ENCODE assay signal across 9 mouse cellular contexts in the genomic region with DNA sequence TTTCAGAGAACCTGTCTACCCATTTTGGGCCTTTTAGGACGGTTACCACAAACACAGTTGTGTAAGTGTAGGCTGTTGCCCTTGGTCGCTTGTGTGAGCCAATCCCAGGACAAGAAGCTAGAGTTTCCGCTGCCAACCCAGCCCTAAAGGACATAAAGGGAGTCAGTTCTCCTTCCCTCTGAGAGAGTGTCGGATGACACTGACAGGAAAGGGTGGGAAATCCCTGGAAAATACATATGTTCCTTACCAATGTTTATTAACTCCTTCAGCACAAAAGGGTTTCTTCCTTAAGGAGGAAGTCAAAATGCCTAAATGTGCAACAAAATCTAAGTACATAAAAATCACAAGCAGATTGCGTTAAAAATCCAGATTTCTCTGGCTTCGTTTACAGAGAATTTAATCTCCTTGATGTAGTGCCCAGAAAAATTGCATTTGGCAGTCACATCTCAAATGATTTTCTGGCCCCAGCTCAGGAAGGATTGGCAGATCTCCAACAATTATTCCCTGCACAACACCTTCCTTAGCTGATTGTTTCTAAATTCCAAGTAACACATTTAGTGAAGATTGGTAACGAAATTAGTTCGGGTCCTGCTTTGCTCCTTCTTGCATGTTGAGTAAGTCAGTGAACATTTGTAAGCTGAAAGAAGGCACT. TPM values are rescaled to one million over a fixed set of nuclear protein-coding genes. Genes with fewer than 3 reads are reported as not detected.
A peak's percentile ranks its signal among the peaks of the same experiment; 100 is the strongest.
DNase-seq lines count a peak whose midpoint lies in the region; ATAC-seq and TF ChIP-seq lines count a peak whose summit lies in the region.
"Had no signal": no experiment of that assay in that cellular context is flagged by ENCODE, and none has a peak within 500 bp of the region (broad histone marks: within the 10 kb centered on the region; RNA-seq: fewer than 3 reads in every experiment).

No protein-coding gene starts in this region.

- H3K27me3 ChIP-seq in kidney, embryonic 16.5 days (ENCODE audit: insufficient read depth, low read length), result no peaks in the 10 kb centered on the region
- H3K27me3 ChIP-seq in kidney, embryonic 15.5 days, result no peaks in the 10 kb centered on the region
- no peaks in the 10 kb centered on the region for H3K27me3 ChIP-seq in hindbrain, embryonic 13.5 days
- no peaks in the 10 kb centered on the region for H3K27me3 ChIP-seq in stomach, embryonic 15.5 days (replicated peaks)

- DNase-seq in brain, embryonic 14.5 days (ENCODE audit: low read depth), result peak; percentile 86
- no peak for DNase-seq in spleen, postnatal 4 days (ENCODE audit: low spot score in 2 of 2)
- DNase-seq in gastrocnemius, postnatal 4 days (ENCODE audit: low spot score in 2 of 2), result no peak

- no peak overlapping the region for H3K4me3 ChIP-seq in kidney, embryonic 16.5 days (ENCODE audit: low read length)
- H3K4me3 ChIP-seq in kidney, embryonic 15.5 days (replicated peaks), result no peak overlapping the region
- H3K4me3 ChIP-seq in cortical plate, adult 2 months (ENCODE audit: insufficient read depth, low read length), result no peak overlapping the region
- no peak overlapping the region for H3K4me3 ChIP-seq in hindbrain, embryonic 13.5 days
- H3K4me3 ChIP-seq in stomach, embryonic 15.5 days (replicated peaks), result no peak overlapping the region

- ATAC-seq in kidney, embryonic 16.5 days (ENCODE audit: low FRiP score, low TSS enrichment), result no peak
- ATAC-seq in kidney, embryonic 15.5 days (replicated peaks; ENCODE audit: low FRiP score), result no peak
- ATAC-seq in hindbrain, embryonic 13.5 days (ENCODE audit: low FRiP score), result no peak
- ATAC-seq in stomach, embryonic 15.5 days (ENCODE audit: insufficient read depth, low FRiP score, low read depth), result no peak
- ATAC-seq: Patski had no signal

- no peak overlapping the region for H3K9ac ChIP-seq in kidney, embryonic 16.5 days (replicated peaks; ENCODE audit: low read length)
- H3K9ac ChIP-seq in kidney, embryonic 15.5 days, result no peak overlapping the region
- no peak overlapping the region for H3K9ac ChIP-seq in hindbrain, embryonic 13.5 days
- no peak overlapping the region for H3K9ac ChIP-seq in stomach, embryonic 15.5 days

- no peak for TF ChIP-seq CTCF in brain, embryonic 14.5 days (IDR thresholded peaks at IDR 0.05; ENCODE audit: borderline replicate concordance, extremely low read depth, insufficient read depth, insufficient read length)
- no peak for TF ChIP-seq CTCF in cortical plate, adult 2 months (IDR thresholded peaks at IDR 0.05; ENCODE audit: extremely low read depth, insufficient read depth, low read length)

- no peaks in the 10 kb centered on the region for H3K9me3 ChIP-seq in kidney, embryonic 16.5 days (ENCODE audit: low read length)
- H3K9me3 ChIP-seq in kidney, embryonic 15.5 days (replicated peaks), result no peaks in the 10 kb centered on the region
- H3K9me3 ChIP-seq in hindbrain, embryonic 13.5 days, result no peaks in the 10 kb centered on the region
- no peaks in the 10 kb centered on the region for H3K9me3 ChIP-seq in stomach, embryonic 15.5 days

- H3K36me3 ChIP-seq in kidney, embryonic 16.5 days (ENCODE audit: insufficient read depth, low read length), result no peaks in the 10 kb centered on the region
- H3K36me3 ChIP-seq in kidney, embryonic 15.5 days, result no peaks in the 10 kb centered on the region
- H3K36me3 ChIP-seq in hindbrain, embryonic 13.5 days, result no peaks in the 10 kb centered on the region
- no peaks in the 10 kb centered on the region for H3K36me3 ChIP-seq in stomach, embryonic 15.5 days

- no peak overlapping the region for H3K4me2 ChIP-seq in kidney, embryonic 16.5 days (replicated peaks; ENCODE audit: low read depth, low read length)
- H3K4me2 ChIP-seq in kidney, embryonic 15.5 days, result no peak overlapping the region
- no peak overlapping the region for H3K4me2 ChIP-seq in hindbrain, embryonic 13.5 days
- peak overlapping the region; percentile 10; the same call in 1 of the 2 replicates for H3K4me2 ChIP-seq in stomach, embryonic 15.5 days

- peak overlapping the region; percentile 15; the same call in 1 of the 2 replicates for H3K27ac ChIP-seq in kidney, embryonic 16.5 days (ENCODE audit: low read length)
- no peak overlapping the region for H3K27ac ChIP-seq in kidney, embryonic 15.5 days
- 0 out of 2 replicates have a peak overlapping the region, but pooled peaks have one; percentile 77 for H3K27ac ChIP-seq in cortical plate, adult 2 months (ENCODE audit: insufficient read depth, low read length)
- peak overlapping the region; percentile 35; the same call in 1 of the 2 replicates for H3K27ac ChIP-seq in hindbrain, embryonic 13.5 days
- peak overlapping the region; percentile 63 for H3K27ac ChIP-seq in stomach, embryonic 15.5 days

- TF ChIP-seq POLR2A in brain, embryonic 14.5 days (IDR thresholded peaks at IDR 0.05; ENCODE audit: borderline replicate concordance, extremely low read depth, insufficient read depth, insufficient read length, poor library complexity, severe bottlenecking), result no peak
- TF ChIP-seq POLR2A in cortical plate, adult 2 months (IDR thresholded peaks at IDR 0.05; ENCODE audit: extremely low read depth, insufficient read depth, low read length), result no peak

- 29% methylated on average over 8 of the region's 8 CpGs for WGBS in kidney, embryonic 16.5 days
- 33% methylated on average over 8 of the region's 8 CpGs for WGBS in kidney, embryonic 15.5 days
- 60% methylated on average over 8 of the region's 8 CpGs for WGBS in hindbrain, embryonic 13.5 days
- WGBS in stomach, embryonic 15.5 days, result 38% methylated on average over 8 of the region's 8 CpGs

- H3K4me1 ChIP-seq in kidney, embryonic 16.5 days (ENCODE audit: insufficient read depth, low read length), result no peaks in the 10 kb centered on the region
- 0 out of 2 replicates have a peak, but pooled peaks cover 6% of the 10 kb centered on the region for H3K4me1 ChIP-seq in kidney, embryonic 15.5 days
- H3K4me1 ChIP-seq in cortical plate, adult 2 months (ENCODE audit: control insufficient read depth, insufficient read depth, low read length), result peaks cover 1% of the 10 kb centered on the region; the same call in 1 of the 2 replicates
- no peaks in the 10 kb centered on the region for H3K4me1 ChIP-seq in hindbrain, embryonic 13.5 days (replicated peaks)
- H3K4me1 ChIP-seq in stomach, embryonic 15.5 days, result 0 out of 2 replicates have a peak, but pooled peaks cover 4% of the 10 kb centered on the region

RNA-seq across cellular contexts. Expression of a gene that starts 55.3 kb away (rescaled TPM):
- polyA plus RNA-seq in kidney, embryonic 16.5 days (2015; fragmentation: Nextera tagmentation; extraction: Ambion mirVana), result 4.0 and 5.3 TPM in 2 replicates
- polyA plus RNA-seq in kidney, embryonic 15.5 days (2015; fragmentation: Nextera tagmentation; extraction: Ambion mirVana), result 2.5 and 3.3 TPM in 2 replicates
- 0.28 and 0.79 TPM in 2 replicates for polyA plus RNA-seq in brain, embryonic 14.5 days (2012; rRNA removed)
- 2.0 and 2.8 TPM in 2 replicates for polyA plus RNA-seq in cortical plate, adult 2 months (2012; rRNA removed)
- 0.62 and 0.94 TPM in 2 replicates for polyA plus RNA-seq in hindbrain, embryonic 13.5 days (2015; fragmentation: Nextera tagmentation; extraction: Ambion mirVana)
- polyA plus RNA-seq in stomach, embryonic 15.5 days (2015; fragmentation: Nextera tagmentation; extraction: Ambion mirVana), result 4.9 TPM in 2 replicates
- total RNA-seq in gastrocnemius, postnatal 4 days (2021), result 1 to 10 TPM; 2.3 to 3.8 TPM
